Mouse (Mus musculus) intestine, embryonic 15.5 days (tissue): ENCODE results near the gene Rps8. TPM values are rescaled to one million over a fixed set of nuclear protein-coding genes. Genes with fewer than 3 reads are reported as not detected.
A peak's percentile ranks its signal among the peaks of the same experiment; 100 is the strongest.

Experiments used
- ATAC-seq: fragments of 200-750 bp; cut with Nextera tagmentation; 2 replicates; pipeline ENCODE4 v1.8.0; 2017; ENCODE audit warnings: moderate TSS enrichment, moderate library complexity
- H3K27ac ChIP-seq: fragments of 300-500 bp; sonication (generic); 2 replicates; pipeline ENCODE4 v1.5.1; 2015; ENCODE audit warnings: mild to moderate bottlenecking, inconsistent platforms
- H3K27me3 ChIP-seq: fragments of 300-500 bp; sonication (generic); replicated peaks from 2 replicates; pipeline ENCODE4 v1.6.1; 2015; ENCODE audit warnings: inconsistent platforms
- H3K36me3 ChIP-seq: fragments of 300-500 bp; sonication (generic); 2 replicates; pipeline ENCODE4 v1.6.1; 2015; ENCODE audit warnings: inconsistent platforms
- H3K4me1 ChIP-seq: fragments of 300-500 bp; sonication (generic); replicated peaks from 2 replicates; pipeline ENCODE4 v1.6.1; 2015; ENCODE audit warnings: inconsistent platforms
- H3K4me2 ChIP-seq: fragments of 300-500 bp; sonication (generic); replicated peaks from 2 replicates; pipeline ENCODE4 v1.6.1; 2015; ENCODE audit warnings: mild to moderate bottlenecking, inconsistent platforms
- H3K4me3 ChIP-seq: fragments of 300-500 bp; sonication (generic); replicated peaks from 2 replicates; pipeline ENCODE4 v1.5.1; 2015; ENCODE audit warnings: inconsistent platforms
- H3K9ac ChIP-seq: fragments of 300-500 bp; sonication (generic); 2 replicates; pipeline ENCODE4 v1.6.1; 2015; ENCODE audit warnings: inconsistent platforms
- H3K9me3 ChIP-seq: fragments of 300-500 bp; sonication (generic); 2 replicates; pipeline ENCODE4 v1.6.1; 2016; ENCODE audit warnings: inconsistent platforms
- WGBS: fragments of 180-500 bp; shearing (Covaris S2); methylation state at CpG from one replicate; pipeline ENCODE4 v1.1.7; 2015; 5-methylcytosine and 5-hydroxymethylcytosine counted together
- polyA plus RNA-seq: library from polyadenylated mRNA; unstranded; fragments of >200 nt; fragmentation: Nextera tagmentation; extraction: Ambion mirVana; gene quantifications from 2 replicates; pipeline ENCODE4 v1.2.1, GENCODE M21; 2015

Rps8 gene
- polyA plus RNA-seq, 1 experiment from 2014 or later = 1,027 TPM

DNA sequence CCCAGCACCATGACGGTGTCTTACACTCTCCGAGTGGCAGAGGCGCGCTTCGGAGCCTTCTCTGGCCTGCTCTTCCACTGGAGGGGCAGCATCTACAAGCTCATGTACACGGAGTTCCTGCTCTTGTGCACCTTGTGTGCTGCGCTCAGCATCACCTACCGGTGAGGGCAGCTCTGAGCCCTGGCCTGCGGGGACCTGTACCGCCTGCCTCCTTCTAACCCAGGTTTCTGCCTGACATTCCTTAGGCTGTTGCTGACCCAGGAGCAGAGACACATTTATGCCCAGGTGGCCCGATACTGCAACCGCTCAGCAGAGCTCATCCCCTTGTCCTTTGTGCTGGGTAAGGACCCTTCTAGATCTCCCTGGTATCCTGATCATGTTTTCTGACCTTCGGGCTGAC, 10.8 kb downstream of the Rps8 start:
- Histone ChIP-seq H3K4me1 (no peaks in the 10 kb centered on the region), H3K4me3 (no peak overlapping the region), H3K9me3 (no peaks in the 10 kb centered on the region), H3K36me3 (peaks cover 2% of the 10 kb centered on the region), H3K9ac (no peak overlapping the region), H3K4me2 (no peak overlapping the region), H3K27me3 (no peaks in the 10 kb centered on the region), H3K27ac (no peak overlapping the region)
- no peak for ATAC-seq
- 91% methylated on average over 13 of the region's 13 CpGs for WGBS

DNA sequence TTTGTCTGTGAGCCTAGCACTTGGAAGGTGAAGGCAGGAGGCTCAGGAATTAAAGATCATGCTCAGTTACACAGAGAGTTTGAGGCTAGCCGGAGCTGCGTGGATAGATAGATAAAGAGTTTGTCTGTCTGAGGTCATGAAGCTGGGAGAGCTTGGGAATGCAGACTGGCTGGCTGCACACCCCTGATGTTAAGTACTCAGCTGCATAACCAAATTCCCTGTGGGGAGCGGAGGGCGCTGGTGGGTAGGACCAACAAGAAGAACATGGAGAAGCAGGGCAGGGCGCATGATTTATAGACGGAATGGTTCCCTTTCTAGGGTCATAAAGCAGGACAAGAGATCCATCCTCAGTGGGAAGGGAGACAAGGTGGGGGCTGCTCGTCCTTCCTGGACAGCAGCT, 13.0 kb downstream of the Rps8 start:
- no peak overlapping the region for H3K4me2 ChIP-seq
- no peak overlapping the region for H3K27ac ChIP-seq
- WGBS = 39% methylated on average over 7 of the region's 7 CpGs
- no peaks in the 10 kb centered on the region for H3K36me3 ChIP-seq
- H3K4me1 ChIP-seq = no peaks in the 10 kb centered on the region
- H3K4me3 ChIP-seq = no peak overlapping the region
- H3K9me3 ChIP-seq = no peaks in the 10 kb centered on the region
- no peak for ATAC-seq
- H3K27me3 ChIP-seq = no peaks in the 10 kb centered on the region
- no peak overlapping the region for H3K9ac ChIP-seq

GRCm38 (mm10) chr4:117140613-117141012, 15.4 kb downstream of the Rps8 start:
- 39% methylated on average over 4 of the region's 4 CpGs for WGBS
- Histone ChIP-seq H3K4me2 (no peak overlapping the region), H3K36me3 (no peaks in the 10 kb centered on the region), H3K4me3 (no peak overlapping the region), H3K9me3 (no peaks in the 10 kb centered on the region), H3K9ac (no peak overlapping the region), H3K4me1 (no peaks in the 10 kb centered on the region), H3K27ac (no peak overlapping the region), H3K27me3 (no peaks in the 10 kb centered on the region)
- no peak for ATAC-seq

DNA sequence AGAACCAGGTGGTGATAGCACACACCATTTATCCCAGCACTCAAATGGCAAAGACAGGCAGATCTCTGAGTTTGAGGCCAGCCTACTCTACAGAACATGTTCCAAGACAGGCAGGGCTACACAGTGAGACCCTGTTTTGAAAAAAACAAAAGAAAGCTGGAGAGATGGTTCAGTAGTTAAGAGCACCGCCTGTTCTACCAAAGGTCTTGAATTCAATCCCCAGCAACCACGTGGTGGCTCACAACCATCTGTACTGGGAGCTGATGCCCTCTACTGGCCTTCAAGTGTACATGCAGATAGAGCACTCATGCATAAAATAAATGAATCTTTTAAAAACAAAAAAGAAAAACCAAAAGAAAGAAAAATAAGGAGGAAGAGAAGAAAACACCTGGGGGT, 16.8 kb downstream of the Rps8 start:
- no peaks in the 10 kb centered on the region for H3K27me3 ChIP-seq
- no peak overlapping the region for H3K9ac ChIP-seq
- H3K27ac ChIP-seq = no peak overlapping the region
- peaks cover 5% of the 10 kb centered on the region; the same call in 1 of the 2 replicates for H3K4me1 ChIP-seq
- no peaks in the 10 kb centered on the region for H3K36me3 ChIP-seq
- H3K9me3 ChIP-seq = no peaks in the 10 kb centered on the region
- H3K4me2 ChIP-seq = no peak overlapping the region
- H3K4me3 ChIP-seq = no peak overlapping the region
- no peak for ATAC-seq
- 8% methylated on average over 2 of the region's 2 CpGs for WGBS

GRCm38 (mm10) chr4:117138295-117139216, 17.5 kb downstream of the Rps8 start:
- ATAC-seq = no peak
- H3K27me3 ChIP-seq = no peaks in the 10 kb centered on the region
- no peak overlapping the region for H3K27ac ChIP-seq
- WGBS = 60% methylated on average over 16 of the region's 17 CpGs
- H3K36me3 ChIP-seq = no peaks in the 10 kb centered on the region
- no peak overlapping the region for H3K9ac ChIP-seq
- H3K9me3 ChIP-seq = no peaks in the 10 kb centered on the region
- H3K4me1 ChIP-seq = peaks cover 8% of the 10 kb centered on the region; the same call in 1 of the 2 replicates
- no peak overlapping the region for H3K4me3 ChIP-seq
- no peak overlapping the region for H3K4me2 ChIP-seq

DNA sequence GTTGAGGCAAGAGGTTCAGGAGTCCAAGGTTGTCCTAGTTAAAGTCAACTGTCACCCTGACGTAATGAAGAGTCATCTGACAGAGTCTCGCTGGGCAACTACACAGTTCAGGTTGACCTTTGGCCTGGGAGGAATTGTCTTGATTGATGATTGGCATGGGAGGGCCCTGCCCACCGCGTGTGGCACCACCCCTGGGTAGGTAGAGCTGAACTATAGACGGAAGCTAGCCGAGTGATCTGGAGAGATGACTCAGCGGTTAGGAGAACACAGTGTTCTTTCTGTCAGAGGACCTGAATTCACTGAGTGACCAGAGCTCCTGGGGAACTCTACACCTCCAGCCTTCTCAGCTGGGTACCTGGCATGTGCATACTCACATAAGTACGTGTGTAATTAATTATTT, 20.0 kb downstream of the Rps8 start:
- no peak overlapping the region for H3K9ac ChIP-seq
- ATAC-seq = peak; percentile 80
- no peaks in the 10 kb centered on the region for H3K36me3 ChIP-seq
- H3K27ac ChIP-seq = peak overlapping the region; percentile 77
- peaks cover 10% of the 10 kb centered on the region; the same call in 1 of the 2 replicates for H3K27me3 ChIP-seq
- no peak overlapping the region for H3K4me3 ChIP-seq
- no peaks in the 10 kb centered on the region for H3K9me3 ChIP-seq
- peaks cover 20% of the 10 kb centered on the region for H3K4me1 ChIP-seq
- 30% methylated on average over 8 of the region's 8 CpGs for WGBS
- no peak overlapping the region; the same call in 1 of the 2 replicates for H3K4me2 ChIP-seq

- ATAC-seq = no peak
- no peak overlapping the region for H3K4me3 ChIP-seq
- H3K27me3 ChIP-seq = peaks cover 10% of the 10 kb centered on the region; the same call in 1 of the 2 replicates
- no peak overlapping the region for H3K9ac ChIP-seq
- H3K36me3 ChIP-seq = 0 out of 2 replicates have a peak, but pooled peaks cover 3% of the 10 kb centered on the region
- H3K4me2 ChIP-seq = peak overlapping the region; percentile 96
- H3K4me1 ChIP-seq = peaks cover 20% of the 10 kb centered on the region
- H3K9me3 ChIP-seq = no peaks in the 10 kb centered on the region
- WGBS = 36% methylated on average over 2 of the region's 2 CpGs
- peak overlapping the region; percentile 42; the same call in 1 of the 2 replicates for H3K27ac ChIP-seq
These were observed 21.4 kb downstream of the Rps8 start for GRCm38 (mm10) chr4:117134601-117134995.

GRCm38 (mm10) chr4:117133817-117134600, 22.0 kb downstream of the Rps8 start, which contains the start of gene Plk3:
Gene Plk3, minus strand, starts transcription at chr4:117133963.
- H3K4me3 ChIP-seq = peak within 1 kb of the TSS; percentile 81
- no peaks in the 10 kb centered on the region for H3K9me3 ChIP-seq
- 1% methylated on average over 48 of the region's 48 CpGs for WGBS
- H3K36me3 ChIP-seq = peaks cover 5% of the 10 kb centered on the region; the same call in 1 of the 2 replicates
- peak within 1 kb of the TSS; percentile 96 for H3K4me2 ChIP-seq
- peak within 1 kb of the TSS; percentile 42 for H3K27ac ChIP-seq
- H3K4me1 ChIP-seq = peaks cover 20% of the 10 kb centered on the region
- peak; percentile 87 for ATAC-seq
- H3K9ac ChIP-seq = peak within 1 kb of the TSS; percentile 85
- H3K27me3 ChIP-seq = peaks cover 10% of the 10 kb centered on the region; the same call in 1 of the 2 replicates

GRCm38 (mm10) chr4:117133366-117133796, 22.7 kb downstream of the Rps8 start:
- no peaks in the 10 kb centered on the region for H3K9me3 ChIP-seq
- peak overlapping the region; percentile 81 for H3K4me3 ChIP-seq
- peaks cover 9% of the 10 kb centered on the region; the same call in 1 of the 2 replicates for H3K36me3 ChIP-seq
- H3K27me3 ChIP-seq = peaks cover 10% of the 10 kb centered on the region; the same call in 1 of the 2 replicates
- H3K4me1 ChIP-seq = peaks cover 20% of the 10 kb centered on the region
- peak overlapping the region; percentile 96 for H3K4me2 ChIP-seq
- WGBS = under 1% methylated on average over 42 of the region's 42 CpGs
- ATAC-seq = peak; percentile 9; the same call in 1 of the 2 replicates
- H3K9ac ChIP-seq = peak overlapping the region; percentile 85
- H3K27ac ChIP-seq = peak overlapping the region; percentile 27; the same call in 1 of the 2 replicates

- peak overlapping the region; percentile 81 for H3K4me3 ChIP-seq
- ATAC-seq = no peak
- H3K27me3 ChIP-seq = peaks cover 10% of the 10 kb centered on the region; the same call in 1 of the 2 replicates
- H3K4me1 ChIP-seq = peaks cover 20% of the 10 kb centered on the region
- peak overlapping the region; percentile 85; the same call in 1 of the 2 replicates for H3K9ac ChIP-seq
- peaks cover 9% of the 10 kb centered on the region; the same call in 1 of the 2 replicates for H3K36me3 ChIP-seq
- 28% methylated on average over 11 of the region's 11 CpGs for WGBS
- H3K9me3 ChIP-seq = no peaks in the 10 kb centered on the region
- no peak overlapping the region for H3K27ac ChIP-seq
- H3K4me2 ChIP-seq = peak overlapping the region; percentile 96
These were observed 23.3 kb downstream of the Rps8 start for GRCm38 (mm10) chr4:117132794-117133143.

DNA sequence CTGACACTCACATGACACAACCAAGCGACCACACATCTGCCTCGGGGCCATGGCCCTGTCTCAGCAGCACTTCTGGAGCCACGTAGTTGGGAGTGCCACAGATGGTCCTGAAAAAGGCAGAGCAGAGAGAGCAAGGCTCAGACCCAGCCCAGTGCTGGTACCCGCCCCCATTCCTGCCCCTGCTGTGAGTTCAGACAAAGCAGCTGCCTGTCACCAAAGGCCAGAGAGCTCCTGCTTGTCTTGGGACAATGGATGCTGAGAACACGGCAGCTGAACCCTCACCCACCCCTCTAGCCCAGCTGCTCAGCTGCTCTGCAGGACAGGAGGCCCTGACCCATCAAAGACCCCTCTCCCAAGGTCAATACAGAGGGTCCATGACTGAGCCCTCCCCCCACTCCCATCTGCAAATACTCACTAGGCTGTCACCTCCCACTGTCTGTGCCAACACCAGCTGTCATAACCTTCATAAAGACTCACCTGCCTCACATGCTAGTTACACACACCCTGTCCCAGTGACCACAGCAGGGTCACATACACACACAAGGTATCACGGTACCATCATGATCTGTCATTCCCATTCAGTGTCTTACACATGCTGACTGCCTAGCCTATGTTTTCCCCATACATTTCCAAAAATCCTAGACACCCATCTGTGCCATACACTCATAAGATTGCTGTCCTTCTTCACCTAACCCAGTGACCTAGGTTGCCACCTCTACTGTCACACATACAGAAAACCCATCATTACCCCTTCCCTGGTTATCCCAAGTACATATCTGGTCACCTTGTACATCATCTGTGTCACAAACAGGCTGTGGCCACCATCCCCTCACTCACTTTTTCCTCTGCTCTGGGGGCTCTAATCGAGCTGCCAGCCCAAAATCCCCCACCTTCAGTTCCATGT, 23.9 kb downstream of the Rps8 start:
- Histone ChIP-seq H3K4me2 (peak overlapping the region; percentile 96), H3K4me1 (peaks cover 20% of the 10 kb centered on the region), H3K4me3 (peak overlapping the region; percentile 81), H3K36me3 (peaks cover 9% of the 10 kb centered on the region; the same call in 1 of the 2 replicates), H3K9me3 (no peaks in the 10 kb centered on the region), H3K9ac (0 out of 2 replicates have a peak overlapping the region, but pooled peaks have one; percentile 85), H3K27me3 (peaks cover 10% of the 10 kb centered on the region; the same call in 1 of the 2 replicates), H3K27ac (no peak overlapping the region)
- no peak for ATAC-seq
- 56% methylated on average over 7 of the region's 7 CpGs for WGBS
